Mouse (Mus musculus) G1E (cell line): ENCODE results near the gene Nudt15.

Experiments used
- CTCF ChIP-seq: IDR thresholded peaks from 2 replicates; pipeline ENCODE4 v1.5.1; 2012; ENCODE audit warnings: low read depth, low read length, inconsistent platforms, mixed read lengths
- GATA2 ChIP-seq: IDR thresholded peaks from 2 replicates; pipeline ENCODE4 v1.6.1; 2012; ENCODE audit warnings: low read depth, low read length, inconsistent platforms, borderline replicate concordance

DNA sequence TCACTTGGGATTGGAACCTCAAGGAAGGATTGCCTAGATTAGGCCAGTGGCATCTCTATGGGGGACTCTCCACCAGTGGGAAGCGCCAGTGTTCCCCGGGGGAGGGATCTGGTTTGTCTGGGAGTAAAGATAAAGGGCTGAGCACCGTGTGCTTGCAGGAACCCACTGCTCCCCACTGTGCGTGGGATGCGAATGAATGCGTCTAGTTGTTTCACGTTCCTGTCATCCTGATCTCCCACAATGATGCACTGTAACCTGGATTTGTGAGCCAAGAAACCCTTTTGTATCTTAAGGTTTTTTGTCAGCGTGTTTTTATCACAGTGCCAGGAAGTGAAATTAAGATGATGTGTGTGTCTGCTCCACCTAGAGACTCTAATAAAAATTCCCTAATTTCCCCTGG lies 2.7 kb upstream of the Nudt15 start:
- TF ChIP-seq CTCF (no peak), GATA2 (no peak)
